Mouse (Mus musculus): ENCODE measurements around the gene Vmn1r8. TPM values are rescaled to one million over a fixed set of nuclear protein-coding genes. Genes with fewer than 3 reads are reported as not detected.
"Not testable (repeated sequence)": the region's sequence is repeated elsewhere in the genome, so short reads cannot be mapped to it uniquely, and the experiment has no call there.

Gene Vmn1r8
- polyA plus RNA-seq (2016; fragmentation: Nextera tagmentation; extraction: Ambion mirVana): not detected in 2 replicates

DNA sequence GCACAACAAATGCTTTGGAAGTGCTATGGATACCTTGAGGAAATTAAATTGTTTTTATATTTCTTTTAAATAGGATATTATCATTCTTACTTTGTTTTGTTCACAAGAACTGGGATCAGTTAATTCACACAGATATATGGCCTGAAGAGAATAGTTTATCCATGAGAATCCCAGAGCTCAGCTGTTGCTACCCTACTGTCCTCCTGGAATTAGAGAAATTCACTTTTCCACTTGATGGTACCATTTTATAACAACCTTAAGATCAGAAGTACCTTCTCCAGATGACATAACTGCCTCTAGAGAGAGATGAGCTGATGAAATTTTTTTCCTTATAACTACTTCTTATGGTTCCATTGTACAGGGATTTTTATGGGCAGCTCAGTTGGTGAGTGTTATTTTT, at the start of gene Vmn1r8:
Gene Vmn1r8, plus strand, starts transcription at position 301 of the 400 bp plus-strand sequence.
- no peak for ATAC-seq
- Histone ChIP-seq H3K4me2 (no peak within 1 kb of the TSS), H3K36me3 (no peaks in the 10 kb centered on the region), H3K4me1 (no peaks in the 10 kb centered on the region), H3K27ac (no peak within 1 kb of the TSS), H3K27me3 (replicated peaks) (no peaks in the 10 kb centered on the region), H3K9me3 (replicated peaks) (no peaks in the 10 kb centered on the region), H3K9ac (no peak within 1 kb of the TSS), H3K4me3 (no peak within 1 kb of the TSS)

DNA sequence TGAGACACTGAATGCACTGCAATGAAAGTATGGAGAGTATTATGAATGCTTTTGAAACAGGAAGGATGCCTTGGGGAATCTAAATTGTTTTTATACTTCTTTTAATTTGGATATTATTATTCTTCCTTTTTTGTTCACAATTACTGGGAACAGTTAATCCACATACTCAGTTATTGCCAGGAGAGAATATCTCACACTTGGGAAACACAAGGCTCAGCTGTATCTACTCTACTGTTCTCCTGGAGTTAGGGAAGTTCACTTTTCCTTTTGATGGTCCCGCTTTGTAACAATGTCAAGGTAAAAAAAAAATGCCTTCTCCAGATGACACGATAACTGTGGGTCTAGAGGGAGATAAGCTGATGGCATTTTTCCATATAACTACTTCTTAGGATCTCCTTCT, 35.1 kb upstream of the Vmn1r8 start, which contains the start of gene Vmn1r6:
Gene Vmn1r6, plus strand, starts transcription at position 301 of the 400 bp plus-strand sequence.
- no peak for ATAC-seq
- Histone ChIP-seq H3K27me3 (replicated peaks) (no peaks in the 10 kb centered on the region), H3K36me3 (no peaks in the 10 kb centered on the region), H3K27ac (no peak within 1 kb of the TSS), H3K4me3 (no peak within 1 kb of the TSS), H3K4me1 (no peaks in the 10 kb centered on the region), H3K9ac (no peak within 1 kb of the TSS), H3K9me3 (replicated peaks) (no peaks in the 10 kb centered on the region), H3K4me2 (no peak within 1 kb of the TSS)
- 56% methylated on average over 2 of the region's 2 CpGs for WGBS (ENCODE audit: insufficient replicate concordance)

DNA sequence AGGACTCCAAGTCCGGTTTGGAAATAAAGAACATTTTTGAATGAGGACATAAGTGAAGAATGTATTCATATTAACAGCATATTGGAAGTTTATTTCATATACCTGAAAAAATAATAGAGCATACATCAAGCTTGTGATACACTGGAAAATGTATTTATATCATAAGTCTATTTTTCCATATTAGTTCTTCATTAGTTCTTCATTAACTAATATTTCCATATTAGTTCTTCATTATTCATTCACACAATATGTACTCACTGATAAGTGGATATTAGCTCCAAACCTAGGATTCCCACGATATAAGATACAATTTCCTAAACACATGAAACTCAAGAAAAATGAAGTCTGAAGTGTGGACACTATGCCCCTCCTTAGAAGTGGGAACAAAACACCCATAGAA, 6.9 kb upstream of the Vmn1r8 start, which contains the start of gene Vmn1r7:
Gene Vmn1r7, minus strand, starts transcription at position 101 of the 400 bp plus-strand sequence.
- not testable (repeated sequence) for H3K4me2 ChIP-seq; H3K4me1 ChIP-seq; H3K4me3 ChIP-seq; ATAC-seq; H3K9ac ChIP-seq; H3K27ac ChIP-seq; H3K9me3 ChIP-seq (replicated peaks); H3K36me3 ChIP-seq; H3K27me3 ChIP-seq (replicated peaks)
- WGBS (ENCODE audit: insufficient replicate concordance): 72% methylated on average over 2 of the region's 2 CpGs

DNA sequence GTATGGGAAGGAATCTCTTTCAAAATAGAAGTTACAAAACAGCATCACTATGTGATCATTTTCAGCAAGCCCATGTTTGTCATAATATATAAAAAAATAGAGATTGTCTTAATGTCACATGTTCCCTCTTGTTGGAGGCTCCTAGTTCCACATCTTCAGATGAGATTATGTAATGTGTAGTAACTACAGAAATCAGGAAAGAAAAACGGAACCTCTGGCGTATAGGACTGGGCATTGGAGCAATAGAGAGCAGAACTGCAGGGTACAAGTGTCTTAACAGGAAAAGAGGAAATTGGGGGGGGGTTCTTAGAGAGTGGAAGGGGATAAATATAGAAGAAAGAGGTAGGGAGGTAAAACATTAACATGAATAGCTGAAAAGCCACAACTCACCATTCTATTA, 2.6 kb downstream of the Vmn1r8 start:
- no peak overlapping the region for H3K4me2 ChIP-seq
- H3K9me3 ChIP-seq (replicated peaks): no peaks in the 10 kb centered on the region
- H3K36me3 ChIP-seq: no peaks in the 10 kb centered on the region
- ATAC-seq: no peak
- H3K27me3 ChIP-seq (replicated peaks): no peaks in the 10 kb centered on the region
- no peaks in the 10 kb centered on the region for H3K4me1 ChIP-seq
- no peak overlapping the region for H3K27ac ChIP-seq
- 58% methylated on average over 2 of the region's 2 CpGs for WGBS (ENCODE audit: insufficient replicate concordance)
- H3K4me3 ChIP-seq: no peak overlapping the region
- no peak overlapping the region for H3K9ac ChIP-seq

DNA sequence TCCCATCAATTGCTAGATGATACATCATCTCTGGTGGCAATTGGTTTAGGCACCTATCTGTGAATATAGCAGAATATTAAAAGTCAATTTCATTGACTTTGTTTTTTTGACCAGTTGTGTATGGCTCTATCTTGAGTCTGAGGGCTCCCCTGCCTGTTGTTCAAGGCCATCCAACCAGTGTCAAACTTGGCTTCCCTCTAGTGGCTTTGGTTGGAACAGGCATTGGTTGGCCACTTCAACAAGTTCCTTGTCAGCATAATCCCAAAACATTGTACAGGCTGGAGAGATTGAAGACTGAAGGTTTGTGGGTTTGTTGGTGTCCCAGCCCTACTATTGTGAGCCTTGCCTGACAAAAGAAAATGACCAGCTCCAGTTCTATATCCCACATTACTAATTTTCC, 31.6 kb downstream of the Vmn1r8 start:
- no peaks in the 10 kb centered on the region for H3K4me1 ChIP-seq
- H3K9me3 ChIP-seq (replicated peaks): no peaks in the 10 kb centered on the region
- no peaks in the 10 kb centered on the region for H3K36me3 ChIP-seq
- H3K27me3 ChIP-seq (replicated peaks): no peaks in the 10 kb centered on the region
- H3K4me3 ChIP-seq: no peak overlapping the region
- H3K4me2 ChIP-seq: no peak overlapping the region
- ATAC-seq: no peak
- H3K9ac ChIP-seq: no peak overlapping the region
- H3K27ac ChIP-seq: no peak overlapping the region

DNA sequence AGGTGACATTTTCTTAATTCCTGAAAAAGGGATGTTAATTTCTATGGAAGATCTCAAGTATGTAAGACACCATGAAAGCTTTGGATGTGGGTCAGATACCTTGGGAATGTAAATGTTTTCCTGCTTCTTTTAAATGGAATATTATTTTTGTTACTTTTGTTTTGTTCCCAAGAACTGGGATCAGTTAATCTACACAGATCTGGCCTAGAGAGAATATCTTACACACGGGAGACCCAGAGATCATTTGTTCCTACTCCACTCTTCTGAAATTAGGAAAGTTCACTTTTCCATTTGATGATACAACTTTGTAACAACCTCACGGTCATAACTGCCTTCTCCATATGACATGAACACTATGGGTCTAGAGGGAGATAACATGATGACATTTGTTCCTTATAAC, 34.4 kb downstream of the Vmn1r8 start, which contains the start of gene Vmn1r9:
Gene Vmn1r9, plus strand, starts transcription at position 301 of the 400 bp plus-strand sequence.
- H3K27me3 ChIP-seq (replicated peaks): no peaks in the 10 kb centered on the region
- H3K9ac ChIP-seq: no peak within 1 kb of the TSS
- H3K4me1 ChIP-seq: no peaks in the 10 kb centered on the region
- ATAC-seq: no peak
- H3K4me2 ChIP-seq: no peak within 1 kb of the TSS
- H3K9me3 ChIP-seq (replicated peaks): no peaks in the 10 kb centered on the region
- H3K27ac ChIP-seq: no peak within 1 kb of the TSS
- WGBS (ENCODE audit: insufficient replicate concordance): 53% methylated on average over 2 of the region's 2 CpGs
- H3K36me3 ChIP-seq: no peaks in the 10 kb centered on the region
- no peak within 1 kb of the TSS for H3K4me3 ChIP-seq

Other genes with a start within 250 kb of the Vmn1r8 start
- gene Kbtbd2, start 234.5 kb upstream of the Vmn1r8 start, polyA plus RNA-seq (2016; fragmentation: Nextera tagmentation; extraction: Ambion mirVana): 23.9 and 25.3 TPM in 2 replicates
- 34.3 and 35.0 TPM in 2 replicates for gene Fkbp9, start 200.2 kb upstream of the Vmn1r8 start, polyA plus RNA-seq (2016; fragmentation: Nextera tagmentation; extraction: Ambion mirVana)
- gene Nt5c3, start 108.4 kb upstream of the Vmn1r8 start, polyA plus RNA-seq (2016; fragmentation: Nextera tagmentation; extraction: Ambion mirVana): 216 and 218 TPM in 2 replicates
- 0.13 and 0.29 TPM in 2 replicates for gene Vmn1r4, start 108.3 kb upstream of the Vmn1r8 start, polyA plus RNA-seq (2016; fragmentation: Nextera tagmentation; extraction: Ambion mirVana)
- not detected in 2 replicates for gene Vmn1r5, start 62.0 kb upstream of the Vmn1r8 start, polyA plus RNA-seq (2016; fragmentation: Nextera tagmentation; extraction: Ambion mirVana)
- not detected in 2 replicates for gene Vmn1r6, start 35.0 kb upstream of the Vmn1r8 start, polyA plus RNA-seq (2016; fragmentation: Nextera tagmentation; extraction: Ambion mirVana)
- not detected in 2 replicates for gene Vmn1r7, start 7.0 kb upstream of the Vmn1r8 start, polyA plus RNA-seq (2016; fragmentation: Nextera tagmentation; extraction: Ambion mirVana)
- not detected in 2 replicates for gene Vmn1r9, start 34.5 kb downstream of the Vmn1r8 start, polyA plus RNA-seq (2016; fragmentation: Nextera tagmentation; extraction: Ambion mirVana)
- gene Vmn1r10, start 77.2 kb downstream of the Vmn1r8 start, polyA plus RNA-seq (2016; fragmentation: Nextera tagmentation; extraction: Ambion mirVana): not detected in 2 replicates
- gene Vmn1r11, start 101.2 kb downstream of the Vmn1r8 start, polyA plus RNA-seq (2016; fragmentation: Nextera tagmentation; extraction: Ambion mirVana): not detected in 2 replicates
- gene Vmn1r12, start 124.6 kb downstream of the Vmn1r8 start, polyA plus RNA-seq (2016; fragmentation: Nextera tagmentation; extraction: Ambion mirVana): not detected in 2 replicates
- gene Vmn1r13, start 171.0 kb downstream of the Vmn1r8 start, polyA plus RNA-seq (2016; fragmentation: Nextera tagmentation; extraction: Ambion mirVana): not detected in 2 replicates
- gene Vmn1r14, start 199.4 kb downstream of the Vmn1r8 start, polyA plus RNA-seq (2016; fragmentation: Nextera tagmentation; extraction: Ambion mirVana): not detected in 2 replicates
- gene Vmn1r15, start 225.7 kb downstream of the Vmn1r8 start, polyA plus RNA-seq (2016; fragmentation: Nextera tagmentation; extraction: Ambion mirVana): not detected in 2 replicates